Mouse (Mus musculus) left cerebral cortex, adult 2 months (tissue): Measurements from ENCODE around the gene Arpc3. TPM values are rescaled to one million over a fixed set of nuclear protein-coding genes. Genes with fewer than 3 reads are reported as not detected.

Source experiments
- DNase-seq, 2 experiments: peaks; one replicate each; pipeline ENCODE4 v3.0.0; 2021 to 2022; ENCODE audit warnings: low spot score in 2 of 2, mixed read lengths in 1 of 2; ENCODE audit errors: extremely low spot score in 1 of 2
- H3K27ac ChIP-seq: fragments of 200-600 bp; 2 replicates; pipeline ENCODE4 v1.8.1; 2022
- H3K4me3 ChIP-seq: fragments of 200-600 bp; 2 replicates; pipeline ENCODE4 v1.8.1; 2022
- CTCF ChIP-seq: fragments of 200-600 bp; IDR thresholded peaks from 2 replicates; pipeline ENCODE4 v1.8.1; 2022; ENCODE audit warnings: antibody characterized with exemption, mild to moderate bottlenecking, moderate library complexity
- intact Hi-C: fragments of 180-260 bp; cut with DNase I; formaldehyde crosslinking; loops from one replicate; pipeline ENCODE4 v1.15.1; 2025
- total RNA-seq, 2 experiments: library from RNA; stranded (reverse); gene quantifications; 2 replicates each; pipeline ENCODE4 v1.2.3; 2021

Arpc3 gene
- total RNA-seq, 2 experiments from 2014 or later = 200 to 216 TPM

- no peak for TF ChIP-seq CTCF
- H3K27ac ChIP-seq = no peak overlapping the region
- H3K4me3 ChIP-seq = no peak overlapping the region
- DNase-seq = no peak
- intact Hi-C loops = no loop called here
These were observed 14.4 kb upstream of the Arpc3 start for GRCm38 (mm10) chr5:122377101-122377833.

DNA sequence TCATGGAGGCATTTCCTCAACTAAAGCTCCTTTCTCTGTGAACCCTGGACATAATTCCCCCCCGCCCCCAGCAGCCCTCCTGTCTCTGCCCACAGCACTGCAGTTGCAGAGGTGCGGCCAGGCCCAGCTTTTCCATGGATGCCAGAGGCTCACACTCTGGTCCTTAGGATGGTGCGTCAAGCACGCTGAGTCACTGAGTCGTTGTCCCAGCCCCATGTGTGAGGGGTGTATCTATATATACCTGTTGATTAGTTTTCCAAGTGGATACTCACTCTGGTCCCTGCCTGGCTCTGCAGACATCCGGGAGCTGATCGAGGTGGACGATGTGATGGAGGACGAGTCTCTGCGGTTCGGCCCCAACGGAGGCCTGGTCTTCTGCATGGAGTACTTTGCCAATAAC is 13.5 kb upstream of the Arpc3 start:
- DNase-seq = no peak
- Histone ChIP-seq H3K27ac (no peak overlapping the region), H3K4me3 (no peak overlapping the region)
- intact Hi-C loops = no loop called here
- no peak for TF ChIP-seq CTCF

GRCm38 (mm10) chr5:122379374-122380155 is 12.1 kb upstream of the Arpc3 start:
- Histone ChIP-seq H3K4me3 (no peak overlapping the region), H3K27ac (no peak overlapping the region)
- peak; percentile 71 to 76 for DNase-seq
- peak; percentile 95 for TF ChIP-seq CTCF
- intact Hi-C loops = no loop called here

GRCm38 (mm10) chr5:122390006-122390405 is 1.7 kb upstream of the Arpc3 start:
- DNase-seq = no peak
- intact Hi-C loops = loop anchor here (5.0 kb wide), 2 partner anchors 123 to 278 kb away; no protein-coding TSS in a partner anchor
- TF ChIP-seq CTCF = no peak
- no peak overlapping the region for H3K27ac ChIP-seq
- no peak overlapping the region for H3K4me3 ChIP-seq

- TF ChIP-seq CTCF = no peak
- no peak overlapping the region for H3K27ac ChIP-seq
- no peak overlapping the region for H3K4me3 ChIP-seq
- intact Hi-C loops = loop anchor here (5.0 kb wide), 2 partner anchors 123 to 278 kb away; no protein-coding TSS in a partner anchor
- no peak for DNase-seq
These were observed 1.0 kb upstream of the Arpc3 start for GRCm38 (mm10) chr5:122390671-122391070.

GRCm38 (mm10) chr5:122391178-122391785 is 396 bp upstream of the Arpc3 start:
- Histone ChIP-seq H3K4me3 (peak overlapping the region; percentile 86), H3K27ac (peak overlapping the region; percentile 95)
- intact Hi-C loops = loop anchor here (5.0 kb wide), 2 partner anchors 124 to 279 kb away; no protein-coding TSS in a partner anchor
- DNase-seq = no peak
- no peak for TF ChIP-seq CTCF

- intact Hi-C loops = loop anchor here (5.0 kb wide), 2 partner anchors 125 to 280 kb away; no protein-coding TSS in a partner anchor
- no peak for TF ChIP-seq CTCF
- peak overlapping the region; percentile 86 for H3K4me3 ChIP-seq
- no peak for DNase-seq
- peak overlapping the region; percentile 95 for H3K27ac ChIP-seq
These were observed 738 bp downstream of the Arpc3 start for GRCm38 (mm10) chr5:122392227-122393004.

DNA sequence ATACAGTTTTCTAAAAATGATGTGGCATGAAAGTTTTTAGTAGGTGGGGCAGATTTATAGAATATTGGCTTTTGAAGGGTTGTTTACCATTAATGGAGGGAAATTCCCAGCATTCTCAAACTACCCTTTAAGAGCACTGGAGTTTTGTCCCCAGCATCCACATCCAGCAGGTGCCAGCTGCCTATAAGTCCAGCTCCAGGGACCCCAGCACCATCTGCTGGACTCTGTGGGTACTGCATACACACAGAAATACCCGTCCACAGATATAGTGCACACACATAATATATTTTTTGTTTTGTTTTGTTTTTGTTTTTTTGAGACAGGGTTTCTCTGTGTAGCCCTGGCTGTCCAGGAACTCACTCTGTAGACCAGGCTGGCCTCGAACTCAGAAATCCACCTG is 2.2 kb downstream of the Arpc3 start:
- DNase-seq = peak; percentile 57 to 70
- peak; percentile 73 for TF ChIP-seq CTCF
- H3K27ac ChIP-seq = no peak overlapping the region
- intact Hi-C loops = loop anchor here (5.0 kb wide), 2 partner anchors 127 to 282 kb away; no protein-coding TSS in a partner anchor
- H3K4me3 ChIP-seq = no peak overlapping the region

DNA sequence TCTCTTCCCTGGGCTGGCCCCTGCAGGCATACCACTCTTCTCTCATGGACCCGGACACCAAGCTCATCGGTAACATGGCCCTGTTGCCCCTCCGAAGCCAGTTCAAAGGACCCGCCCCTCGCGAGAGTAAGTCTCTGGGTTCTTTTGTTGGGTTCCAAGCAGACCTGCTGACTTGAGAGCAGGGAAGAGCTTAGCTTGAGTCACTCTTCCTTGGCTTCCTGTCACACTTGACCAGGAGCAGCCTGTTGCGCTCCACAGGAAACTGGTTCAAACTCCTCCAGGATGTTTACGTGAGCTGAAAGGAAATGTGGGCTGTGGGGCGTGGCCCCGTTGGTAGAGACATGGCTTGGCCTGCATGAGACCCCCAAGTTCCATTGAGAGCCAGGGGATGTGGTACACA is 5.1 kb downstream of the Arpc3 start:
- intact Hi-C loops = no loop called here
- no peak for DNase-seq
- no peak overlapping the region for H3K4me3 ChIP-seq
- no peak for TF ChIP-seq CTCF
- no peak overlapping the region for H3K27ac ChIP-seq

DNA sequence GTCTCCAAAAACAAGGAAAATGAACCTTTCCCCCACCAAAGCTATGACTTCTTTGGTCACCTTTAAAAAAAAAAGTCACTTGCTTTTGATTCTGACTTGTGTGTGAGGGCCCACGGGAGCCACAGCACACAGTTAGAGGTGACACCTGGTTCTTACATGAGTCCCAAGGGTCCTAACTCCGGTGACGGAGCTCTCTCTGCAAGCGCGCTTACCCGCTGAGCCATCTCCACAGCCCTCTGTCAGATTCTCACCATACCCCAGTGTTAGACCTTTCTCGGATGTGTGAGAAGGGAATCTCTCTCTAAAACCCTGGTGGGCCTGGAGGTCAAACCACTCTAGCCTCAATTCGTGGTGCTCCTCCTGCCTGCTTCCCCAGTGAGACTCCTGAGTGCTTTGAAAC is 5.8 kb downstream of the Arpc3 start:
- Histone ChIP-seq H3K4me3 (no peak overlapping the region), H3K27ac (no peak overlapping the region)
- TF ChIP-seq CTCF = no peak
- DNase-seq = no peak
- intact Hi-C loops = no loop called here

DNA sequence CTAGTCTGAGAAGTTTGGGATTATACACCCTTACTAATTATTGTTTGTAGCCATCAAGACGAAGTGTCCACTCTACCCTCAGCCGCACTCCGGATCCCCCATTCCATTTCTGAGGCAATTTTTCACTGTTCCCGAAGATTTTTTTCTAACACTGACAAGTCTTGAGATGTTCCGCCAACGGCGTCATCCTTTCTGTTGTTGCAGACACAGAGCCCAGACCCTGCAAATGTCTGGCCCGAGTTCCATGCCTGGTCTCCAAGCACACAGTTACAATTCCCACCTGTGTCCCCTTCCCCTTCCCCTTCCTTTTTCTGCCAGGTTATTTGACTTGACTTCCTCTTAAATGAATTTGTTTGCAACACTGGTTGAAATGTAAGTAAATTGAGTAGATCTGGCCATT is 8.2 kb downstream of the Arpc3 start:
- H3K27ac ChIP-seq = peak overlapping the region; percentile 63; the same call in 1 of the 2 replicates
- no peak for DNase-seq
- H3K4me3 ChIP-seq = no peak overlapping the region
- intact Hi-C loops = loop anchor here (2.0 to 5.0 kb wide), 2 partner anchors 227 to 327 kb away; no protein-coding TSS in a partner anchor
- no peak for TF ChIP-seq CTCF
